Mouse (Mus musculus) right cerebral cortex, adult 18-20 months (tissue): Measurements from ENCODE around the gene Spon1.

ENCODE experiments used
- DNase-seq: peaks from one replicate; pipeline ENCODE4 v3.0.0; 2022; ENCODE audit warnings: mixed read lengths

The Spon1 gene

GRCm38 (mm10) chr7:114011726-114012443, 246.1 kb downstream of the Spon1 start:
- DNase-seq: no peak

- DNase-seq: no peak
Observed at GRCm38 (mm10) chr7:114016001-114016949, 250.5 kb downstream of the Spon1 start.

- no peak for DNase-seq
Observed at GRCm38 (mm10) chr7:114018861-114019260, 253.1 kb downstream of the Spon1 start.

GRCm38 (mm10) chr7:114020057-114020703, 254.4 kb downstream of the Spon1 start:
- no peak for DNase-seq

- DNase-seq: peak; percentile 81
Observed at GRCm38 (mm10) chr7:114020704-114021093, 254.9 kb downstream of the Spon1 start.

GRCm38 (mm10) chr7:114026923-114027322, 261.1 kb downstream of the Spon1 start:
- no peak for DNase-seq

- no peak for DNase-seq
Observed at GRCm38 (mm10) chr7:114027406-114027805, 261.6 kb downstream of the Spon1 start.

GRCm38 (mm10) chr7:114028828-114029227, 263.0 kb downstream of the Spon1 start:
- DNase-seq: no peak

- DNase-seq: peak; percentile 55
Observed at GRCm38 (mm10) chr7:114029596-114029995, 263.8 kb downstream of the Spon1 start.

- DNase-seq: no peak
Observed at GRCm38 (mm10) chr7:114037237-114037636, 271.4 kb downstream of the Spon1 start.

- no peak for DNase-seq
Observed at GRCm38 (mm10) chr7:114041349-114041748, 275.6 kb downstream of the Spon1 start.

GRCm38 (mm10) chr7:114042973-114043928, 277.5 kb downstream of the Spon1 start:
- no peak for DNase-seq

GRCm38 (mm10) chr7:114043929-114044549, 278.2 kb downstream of the Spon1 start:
- no peak for DNase-seq

GRCm38 (mm10) chr7:114045814-114046213, 280.0 kb downstream of the Spon1 start:
- DNase-seq: no peak

GRCm38 (mm10) chr7:114053720-114054119, 287.9 kb downstream of the Spon1 start:
- DNase-seq: no peak

- no peak for DNase-seq
Observed at GRCm38 (mm10) chr7:114058166-114058565, 292.4 kb downstream of the Spon1 start.

GRCm38 (mm10) chr7:114058927-114059441, 293.2 kb downstream of the Spon1 start:
- DNase-seq: no peak

GRCm38 (mm10) chr7:114060445-114060844, 294.6 kb downstream of the Spon1 start:
- no peak for DNase-seq

GRCm38 (mm10) chr7:114062451-114062850, 296.7 kb downstream of the Spon1 start:
- DNase-seq: no peak

- DNase-seq: peak; percentile 43
Observed at GRCm38 (mm10) chr7:114063534-114063933, 297.7 kb downstream of the Spon1 start.

GRCm38 (mm10) chr7:114063966-114064365, 298.2 kb downstream of the Spon1 start:
- DNase-seq: no peak
